Mouse (Mus musculus): ENCODE data around the gene Vmn1r2. TPM values are rescaled to one million over a fixed set of nuclear protein-coding genes. Genes with fewer than 3 reads are reported as not detected.
"Not testable (repeated sequence)": the region's sequence is repeated elsewhere in the genome, so short reads cannot be mapped to it uniquely, and the experiment has no call there.

Vmn1r2 gene
- not detected for total RNA-seq (2022)

GRCm38 (mm10) chr4:3167020-3167419 lies at the start of gene Vmn1r2:
TSS of gene Vmn1r2 (plus strand) at chr4:3167320.
- not testable (repeated sequence) for DNase-seq (ENCODE audit: low spot score)

- not testable (repeated sequence) for DNase-seq (ENCODE audit: low spot score)
These were observed 19.2 kb upstream of the Vmn1r2 start for GRCm38 (mm10) chr4:3147926-3148325.

- peak; percentile 11 for DNase-seq (ENCODE audit: low spot score)
These were observed 13.8 kb upstream of the Vmn1r2 start for GRCm38 (mm10) chr4:3153320-3153719.

DNA sequence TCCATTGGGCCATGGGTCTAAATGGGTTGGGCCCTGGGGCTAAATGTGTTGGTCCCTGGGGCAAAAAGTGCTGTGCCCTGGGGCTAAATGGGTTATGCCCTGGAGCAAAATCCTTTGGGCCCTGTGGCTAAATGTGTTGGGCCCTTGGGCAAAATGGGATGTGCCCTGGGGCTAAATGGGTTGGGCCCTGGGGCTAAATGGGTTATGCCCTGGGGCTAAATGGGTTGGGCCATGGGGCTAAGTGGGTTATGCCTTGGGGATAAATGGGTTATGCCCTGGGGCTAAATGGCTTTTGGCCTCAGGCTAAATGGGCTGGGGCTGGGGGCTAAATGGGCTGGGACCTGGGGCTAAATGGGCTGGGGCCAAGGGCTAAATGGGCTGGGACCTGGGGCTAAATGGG lies 2.7 kb upstream of the Vmn1r2 start:
- not testable (repeated sequence) for DNase-seq (ENCODE audit: low spot score)

- no peak for DNase-seq (ENCODE audit: low spot score)
These were observed 2.1 kb upstream of the Vmn1r2 start for GRCm38 (mm10) chr4:3165046-3165445.

DNA sequence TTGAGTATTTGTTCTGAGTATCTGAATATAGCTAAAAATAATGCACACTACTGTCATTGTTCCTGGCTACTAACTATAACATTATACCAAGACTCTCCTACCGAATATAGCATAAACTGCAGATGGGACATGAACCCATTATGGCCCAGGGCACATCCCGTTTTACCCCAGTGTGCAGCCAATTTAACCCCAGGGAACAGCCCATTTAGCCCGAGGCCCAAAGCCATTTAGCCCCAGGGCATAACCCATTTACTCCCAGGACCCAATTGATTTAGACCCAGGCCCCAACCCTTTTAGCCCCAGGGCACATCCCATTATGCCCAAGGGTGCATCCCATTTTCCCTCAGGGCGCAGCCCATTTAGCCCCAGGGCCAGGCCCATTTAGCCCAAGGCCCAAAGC lies 7.5 kb downstream of the Vmn1r2 start:
- not testable (repeated sequence) for DNase-seq (ENCODE audit: low spot score)

GRCm38 (mm10) chr4:3175756-3176155 lies 8.6 kb downstream of the Vmn1r2 start:
- DNase-seq (ENCODE audit: low spot score), result not testable (repeated sequence)

GRCm38 (mm10) chr4:3176195-3176594 lies 9.1 kb downstream of the Vmn1r2 start:
- DNase-seq (ENCODE audit: low spot score), result not testable (repeated sequence)

- DNase-seq (ENCODE audit: low spot score), result not testable (repeated sequence)
These were observed 9.8 kb downstream of the Vmn1r2 start for GRCm38 (mm10) chr4:3176746-3177490.

DNA sequence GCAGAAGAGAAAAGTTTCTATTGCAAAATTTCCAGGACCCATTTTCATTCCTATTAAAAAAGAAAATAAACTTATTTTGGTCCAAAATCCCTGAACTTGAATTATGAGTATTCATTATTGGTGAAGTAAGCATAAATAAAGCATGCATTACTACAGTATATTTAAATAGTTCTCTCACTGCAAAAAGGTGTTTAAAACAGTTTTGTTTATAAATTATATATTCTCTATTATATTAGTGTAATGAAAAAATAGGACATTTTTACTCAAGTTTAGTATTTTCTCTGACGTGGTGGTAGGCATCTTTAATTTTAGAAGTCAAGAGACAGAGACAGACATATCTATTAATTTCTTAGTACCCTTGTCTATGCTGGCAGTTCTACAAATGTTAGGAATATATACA lies 18.1 kb downstream of the Vmn1r2 start, which contains the start of gene Vmn1r3:
Vmn1r3 (minus strand) TSS at position 101 of the 400 bp plus-strand sequence.
- DNase-seq (ENCODE audit: low spot score), result not testable (repeated sequence)

- not testable (repeated sequence) for DNase-seq (ENCODE audit: low spot score)
These were observed 42.6 kb downstream of the Vmn1r2 start for GRCm38 (mm10) chr4:3209643-3210217.

- DNase-seq (ENCODE audit: low spot score), result not testable (repeated sequence)
These were observed 46.2 kb downstream of the Vmn1r2 start for GRCm38 (mm10) chr4:3213349-3213748.

- DNase-seq (ENCODE audit: low spot score), result not testable (repeated sequence)
These were observed 49.3 kb downstream of the Vmn1r2 start for GRCm38 (mm10) chr4:3216382-3216781.

Other genes starting within 250 kb of the Vmn1r2 start
- gene Vmn1r3, start 18.0 kb downstream of the Vmn1r2 start, total RNA-seq (2022), result not detected